Mouse (Mus musculus): ENCODE measurements at regions not wholly inside any gene's neighbourhood (a gene's known extent, or its start where the extent isn't known, plus 50 kb on each side); places are given as distances from the start of the nearest gene placed in this dataset.

DNA sequence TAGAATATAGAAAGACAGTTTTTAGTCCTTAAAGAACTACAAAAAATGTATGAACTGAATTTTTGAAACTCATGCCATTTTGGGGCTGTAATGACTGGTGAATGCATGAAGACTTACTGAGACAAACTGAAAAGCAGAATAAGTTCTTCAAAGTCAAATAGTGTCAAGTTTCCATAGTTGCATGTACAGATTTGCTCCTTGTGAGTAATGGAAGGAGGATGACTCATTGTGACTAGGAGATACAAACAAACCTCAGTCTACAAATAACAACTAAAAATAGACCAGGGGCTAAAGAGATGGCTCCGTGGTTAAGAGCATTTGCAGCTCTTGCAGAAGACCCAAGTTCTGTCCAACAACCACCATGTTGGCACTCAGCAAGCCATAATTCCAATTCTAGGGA, 342.5 kb downstream of the Arl4a start:
- no peak overlapping the region for H3K4me2 ChIP-seq (ENCODE audit: low read depth, low read length)
- 84% methylated on average over 1 of the region's 1 CpGs for WGBS
- H3K36me3 ChIP-seq (ENCODE audit: control insufficient read depth, insufficient read depth, low read length) = no peaks in the 10 kb centered on the region
- ATAC-seq (ENCODE audit: low read depth) = no peak
- H3K4me3 ChIP-seq (ENCODE audit: low read depth, low read length) = no peak overlapping the region
- no peak overlapping the region for H3K27ac ChIP-seq (ENCODE audit: low read depth, low read length)
- no peaks in the 10 kb centered on the region for H3K27me3 ChIP-seq (ENCODE audit: control insufficient read depth, insufficient read depth, low read length)
- H3K9ac ChIP-seq (replicated peaks; ENCODE audit: low read depth, low read length) = no peak overlapping the region
- no peaks in the 10 kb centered on the region for H3K4me1 ChIP-seq (ENCODE audit: control insufficient read depth, insufficient read depth, low read length)
- H3K9me3 ChIP-seq (ENCODE audit: control insufficient read depth, low read length) = no peaks in the 10 kb centered on the region

DNA sequence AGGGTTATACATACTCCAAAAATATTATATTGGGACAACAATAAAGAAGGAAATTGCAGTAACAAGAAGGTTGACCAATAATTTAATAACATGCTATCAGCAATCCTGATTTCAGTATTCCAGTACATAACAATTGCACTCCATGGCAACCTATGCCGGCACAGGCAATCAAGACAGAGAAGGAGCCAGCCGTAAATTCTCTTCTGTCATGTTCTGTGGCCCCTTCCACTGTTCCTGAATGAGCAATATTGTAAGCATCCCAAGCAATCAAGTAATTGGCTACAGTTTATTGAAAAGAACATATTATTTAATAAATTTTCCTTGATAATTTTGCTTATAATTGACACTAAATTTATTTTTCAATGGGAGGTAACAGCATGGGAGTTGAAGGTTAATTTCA, 345.8 kb downstream of the Arl4a start:
- no peaks in the 10 kb centered on the region for H3K9me3 ChIP-seq (ENCODE audit: control insufficient read depth, low read length)
- H3K27me3 ChIP-seq (ENCODE audit: control insufficient read depth, insufficient read depth, low read length) = no peaks in the 10 kb centered on the region
- no peaks in the 10 kb centered on the region for H3K36me3 ChIP-seq (ENCODE audit: control insufficient read depth, insufficient read depth, low read length)
- H3K27ac ChIP-seq (ENCODE audit: low read depth, low read length) = no peak overlapping the region
- no peaks in the 10 kb centered on the region for H3K4me1 ChIP-seq (ENCODE audit: control insufficient read depth, insufficient read depth, low read length)
- ATAC-seq (ENCODE audit: low read depth) = peak; percentile 73; the same call in 1 of the 2 replicates
- no peak overlapping the region for H3K4me3 ChIP-seq (ENCODE audit: low read depth, low read length)
- 41% methylated on average over 2 of the region's 2 CpGs for WGBS
- H3K4me2 ChIP-seq (ENCODE audit: low read depth, low read length) = no peak overlapping the region
- no peak overlapping the region for H3K9ac ChIP-seq (replicated peaks; ENCODE audit: low read depth, low read length)

DNA sequence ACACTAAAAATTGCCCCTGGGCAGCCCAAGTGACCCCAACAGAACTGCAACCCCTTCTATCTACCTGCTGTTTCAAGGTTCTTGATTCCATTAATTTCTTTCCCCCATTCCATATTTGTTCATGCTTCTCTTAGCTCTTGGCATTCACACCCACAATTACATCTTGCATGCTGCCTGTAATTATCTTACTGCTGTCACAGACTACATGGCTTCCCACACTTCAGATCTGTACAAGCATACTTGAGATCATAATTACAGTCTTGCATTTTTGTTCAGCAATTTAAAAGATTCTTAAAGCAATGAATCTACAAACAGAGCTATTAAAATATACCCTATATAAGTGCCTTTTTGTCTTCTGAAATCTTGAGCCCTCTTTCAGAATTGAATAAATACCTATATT, 352.4 kb downstream of the Arl4a start:
- Histone ChIP-seq H3K9me3 (ENCODE audit: control insufficient read depth, low read length) (no peaks in the 10 kb centered on the region), H3K4me1 (ENCODE audit: control insufficient read depth, insufficient read depth, low read length) (no peaks in the 10 kb centered on the region), H3K27ac (ENCODE audit: low read depth, low read length) (no peak overlapping the region), H3K27me3 (ENCODE audit: control insufficient read depth, insufficient read depth, low read length) (no peaks in the 10 kb centered on the region), H3K4me3 (ENCODE audit: low read depth, low read length) (no peak overlapping the region), H3K4me2 (ENCODE audit: low read depth, low read length) (no peak overlapping the region), H3K36me3 (ENCODE audit: control insufficient read depth, insufficient read depth, low read length) (no peaks in the 10 kb centered on the region), H3K9ac (replicated peaks; ENCODE audit: low read depth, low read length) (no peak overlapping the region)
- no peak for ATAC-seq (ENCODE audit: low read depth)

DNA sequence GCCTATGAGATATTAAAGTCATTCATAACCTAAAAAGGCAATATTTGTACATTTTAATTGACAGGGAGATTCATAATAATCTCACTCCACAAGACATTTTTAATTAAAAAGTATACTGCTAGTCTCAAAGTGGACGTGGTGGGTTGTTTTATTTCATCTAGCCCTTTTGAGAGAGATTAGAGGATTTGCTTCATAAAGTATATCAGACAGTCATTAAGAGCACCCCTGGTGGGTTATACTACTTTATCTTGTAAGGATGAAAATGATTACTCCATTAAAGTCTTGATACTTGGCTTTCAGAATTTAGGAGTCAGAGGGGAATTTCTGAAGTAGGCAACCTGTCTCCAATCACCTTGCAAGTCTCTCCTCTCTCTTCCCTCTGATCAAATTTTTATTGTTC, 355.7 kb downstream of the Arl4a start:
- H3K4me2 ChIP-seq (ENCODE audit: low read depth, low read length) = no peak overlapping the region
- WGBS = 35% methylated on average over 1 of the region's 1 CpGs
- H3K9me3 ChIP-seq (ENCODE audit: control insufficient read depth, low read length) = no peaks in the 10 kb centered on the region
- peak; percentile 89 for ATAC-seq (ENCODE audit: low read depth)
- H3K4me3 ChIP-seq (ENCODE audit: low read depth, low read length) = no peak overlapping the region
- no peak overlapping the region for H3K9ac ChIP-seq (replicated peaks; ENCODE audit: low read depth, low read length)
- no peak overlapping the region for H3K27ac ChIP-seq (ENCODE audit: low read depth, low read length)
- no peaks in the 10 kb centered on the region for H3K4me1 ChIP-seq (ENCODE audit: control insufficient read depth, insufficient read depth, low read length)
- no peaks in the 10 kb centered on the region for H3K27me3 ChIP-seq (ENCODE audit: control insufficient read depth, insufficient read depth, low read length)
- H3K36me3 ChIP-seq (ENCODE audit: control insufficient read depth, insufficient read depth, low read length) = no peaks in the 10 kb centered on the region

DNA sequence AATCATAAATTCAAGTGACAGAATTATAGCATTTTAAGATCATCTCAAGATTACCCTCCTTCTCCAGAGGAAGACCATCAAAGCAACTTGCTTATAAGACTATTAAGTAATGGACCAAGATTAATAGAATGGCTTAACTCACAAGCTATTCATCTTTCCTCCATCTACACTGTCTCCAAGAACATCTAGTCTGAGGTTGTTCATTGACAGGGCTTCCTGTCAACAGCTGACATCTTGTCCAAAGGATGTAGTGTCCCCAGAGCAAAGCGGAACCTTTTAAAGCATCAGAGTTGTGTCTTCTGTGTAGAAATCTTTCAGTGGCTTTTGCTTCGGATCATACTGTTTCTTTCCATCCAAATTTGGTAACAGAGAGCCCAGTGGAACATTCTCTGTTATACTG, 362.2 kb downstream of the Arl4a start:
- no peak for ATAC-seq (ENCODE audit: low read depth)
- Histone ChIP-seq H3K9me3 (ENCODE audit: control insufficient read depth, low read length) (no peaks in the 10 kb centered on the region), H3K4me2 (ENCODE audit: low read depth, low read length) (no peak overlapping the region), H3K27ac (ENCODE audit: low read depth, low read length) (no peak overlapping the region), H3K36me3 (ENCODE audit: control insufficient read depth, insufficient read depth, low read length) (no peaks in the 10 kb centered on the region), H3K4me1 (ENCODE audit: control insufficient read depth, insufficient read depth, low read length) (no peaks in the 10 kb centered on the region), H3K27me3 (ENCODE audit: control insufficient read depth, insufficient read depth, low read length) (no peaks in the 10 kb centered on the region), H3K9ac (replicated peaks; ENCODE audit: low read depth, low read length) (no peak overlapping the region), H3K4me3 (ENCODE audit: low read depth, low read length) (no peak overlapping the region)
- 96% methylated on average over 2 of the region's 2 CpGs for WGBS

DNA sequence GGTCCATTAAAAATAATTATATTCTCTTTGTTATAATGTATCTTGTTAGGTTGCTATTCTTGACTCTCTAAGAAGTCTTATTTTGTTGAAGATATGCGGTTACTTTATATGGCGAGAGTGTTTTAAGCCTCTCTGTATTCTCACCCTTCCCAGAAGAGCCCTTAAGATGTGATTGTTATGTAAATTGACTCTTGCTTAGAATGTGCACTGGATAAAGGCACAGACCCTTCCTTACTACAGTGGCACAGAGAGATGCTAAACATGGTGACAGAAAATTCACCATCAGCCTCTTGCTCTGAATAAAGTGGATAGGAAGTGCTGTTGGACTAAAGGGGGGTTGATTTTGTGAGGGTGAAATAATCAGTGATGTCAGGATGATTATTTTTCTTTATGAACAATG, 370.1 kb downstream of the Arl4a start:
- Histone ChIP-seq H3K27ac (ENCODE audit: low read depth, low read length) (no peak overlapping the region), H3K9me3 (ENCODE audit: control insufficient read depth, low read length) (no peaks in the 10 kb centered on the region), H3K9ac (replicated peaks; ENCODE audit: low read depth, low read length) (no peak overlapping the region), H3K4me2 (ENCODE audit: low read depth, low read length) (no peak overlapping the region), H3K36me3 (ENCODE audit: control insufficient read depth, insufficient read depth, low read length) (no peaks in the 10 kb centered on the region), H3K4me1 (ENCODE audit: control insufficient read depth, insufficient read depth, low read length) (no peaks in the 10 kb centered on the region), H3K4me3 (ENCODE audit: low read depth, low read length) (no peak overlapping the region), H3K27me3 (ENCODE audit: control insufficient read depth, insufficient read depth, low read length) (no peaks in the 10 kb centered on the region)
- no peak for ATAC-seq (ENCODE audit: low read depth)
- WGBS = 32% methylated on average over 2 of the region's 2 CpGs

DNA sequence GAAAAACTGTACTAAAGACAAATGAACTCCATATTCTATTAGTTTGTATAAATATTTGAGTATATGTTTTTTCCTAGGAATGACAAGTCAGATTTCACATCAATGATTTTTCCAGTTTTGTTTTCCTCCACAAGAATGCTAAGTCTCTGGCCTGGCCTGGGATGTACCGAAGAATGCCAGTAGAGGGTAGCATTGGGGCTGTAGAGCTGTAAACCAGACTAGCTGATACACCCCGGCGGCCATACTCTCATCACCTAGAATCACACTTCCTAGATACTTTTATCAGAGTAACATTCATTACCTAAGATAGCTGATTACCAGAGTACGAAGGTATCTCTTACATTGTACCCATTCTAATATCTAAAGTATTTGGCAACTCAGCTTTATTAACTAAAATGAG, 372.4 kb downstream of the Arl4a start:
- Histone ChIP-seq H3K9ac (replicated peaks; ENCODE audit: low read depth, low read length) (no peak overlapping the region), H3K4me2 (ENCODE audit: low read depth, low read length) (no peak overlapping the region), H3K36me3 (ENCODE audit: control insufficient read depth, insufficient read depth, low read length) (no peaks in the 10 kb centered on the region), H3K4me3 (ENCODE audit: low read depth, low read length) (no peak overlapping the region), H3K9me3 (ENCODE audit: control insufficient read depth, low read length) (no peaks in the 10 kb centered on the region), H3K4me1 (ENCODE audit: control insufficient read depth, insufficient read depth, low read length) (no peaks in the 10 kb centered on the region), H3K27me3 (ENCODE audit: control insufficient read depth, insufficient read depth, low read length) (no peaks in the 10 kb centered on the region), H3K27ac (ENCODE audit: low read depth, low read length) (no peak overlapping the region)
- ATAC-seq (ENCODE audit: low read depth) = peak; percentile 95; the same call in 1 of the 2 replicates
- 13% methylated on average over 4 of the region's 4 CpGs for WGBS

DNA sequence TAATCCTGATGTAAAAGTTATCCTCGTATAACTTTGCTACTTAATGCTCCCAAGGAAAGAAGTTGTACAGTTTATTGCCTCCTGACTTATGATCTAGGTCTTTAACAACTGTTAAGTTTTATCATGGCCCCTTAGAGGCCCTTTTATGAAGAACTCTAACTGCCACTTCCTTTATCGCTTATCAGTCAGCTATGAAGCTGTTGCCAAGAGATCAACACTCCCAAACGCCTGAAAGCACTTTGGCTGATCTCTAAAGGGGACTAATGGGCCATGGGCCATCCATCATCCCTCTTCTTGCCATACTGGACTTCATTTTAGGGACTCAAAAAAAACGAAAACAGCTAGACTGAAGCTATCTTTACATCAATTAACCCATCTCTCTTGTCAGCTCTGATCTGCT, 377.4 kb downstream of the Arl4a start:
- Histone ChIP-seq H3K36me3 (ENCODE audit: control insufficient read depth, insufficient read depth, low read length) (no peaks in the 10 kb centered on the region), H3K27me3 (ENCODE audit: control insufficient read depth, insufficient read depth, low read length) (no peaks in the 10 kb centered on the region), H3K9me3 (ENCODE audit: control insufficient read depth, low read length) (no peaks in the 10 kb centered on the region), H3K9ac (replicated peaks; ENCODE audit: low read depth, low read length) (no peak overlapping the region), H3K4me1 (ENCODE audit: control insufficient read depth, insufficient read depth, low read length) (no peaks in the 10 kb centered on the region), H3K4me2 (ENCODE audit: low read depth, low read length) (no peak overlapping the region), H3K4me3 (ENCODE audit: low read depth, low read length) (no peak overlapping the region), H3K27ac (ENCODE audit: low read depth, low read length) (no peak overlapping the region)
- 44% methylated on average over 4 of the region's 4 CpGs for WGBS
- no peak for ATAC-seq (ENCODE audit: low read depth)

DNA sequence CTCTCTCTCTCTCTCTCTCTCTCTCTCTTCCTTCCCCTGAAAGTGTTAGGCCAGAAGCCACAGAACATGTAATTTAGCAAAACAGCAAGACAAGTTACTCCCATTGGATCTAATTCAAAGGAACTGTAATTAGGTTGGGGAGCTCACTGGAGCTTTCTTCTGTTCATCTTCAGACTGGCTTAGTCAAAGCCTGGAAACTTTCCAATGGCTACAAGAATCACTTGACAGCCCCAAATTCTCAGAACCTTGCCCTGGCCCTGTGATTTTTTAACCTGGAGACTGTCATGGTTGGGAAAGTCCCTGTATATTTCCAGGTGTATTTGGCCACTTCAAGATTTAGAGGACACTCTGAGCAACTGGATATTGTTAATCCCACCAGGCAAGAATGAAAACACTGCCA, 381.2 kb downstream of the Arl4a start:
- Histone ChIP-seq H3K9me3 (ENCODE audit: control insufficient read depth, low read length) (no peaks in the 10 kb centered on the region), H3K4me3 (ENCODE audit: low read depth, low read length) (no peak overlapping the region), H3K36me3 (ENCODE audit: control insufficient read depth, insufficient read depth, low read length) (no peaks in the 10 kb centered on the region), H3K9ac (replicated peaks; ENCODE audit: low read depth, low read length) (no peak overlapping the region), H3K27me3 (ENCODE audit: control insufficient read depth, insufficient read depth, low read length) (no peaks in the 10 kb centered on the region), H3K4me2 (ENCODE audit: low read depth, low read length) (no peak overlapping the region), H3K4me1 (ENCODE audit: control insufficient read depth, insufficient read depth, low read length) (no peaks in the 10 kb centered on the region), H3K27ac (ENCODE audit: low read depth, low read length) (no peak overlapping the region)
- ATAC-seq (ENCODE audit: low read depth) = no peak

DNA sequence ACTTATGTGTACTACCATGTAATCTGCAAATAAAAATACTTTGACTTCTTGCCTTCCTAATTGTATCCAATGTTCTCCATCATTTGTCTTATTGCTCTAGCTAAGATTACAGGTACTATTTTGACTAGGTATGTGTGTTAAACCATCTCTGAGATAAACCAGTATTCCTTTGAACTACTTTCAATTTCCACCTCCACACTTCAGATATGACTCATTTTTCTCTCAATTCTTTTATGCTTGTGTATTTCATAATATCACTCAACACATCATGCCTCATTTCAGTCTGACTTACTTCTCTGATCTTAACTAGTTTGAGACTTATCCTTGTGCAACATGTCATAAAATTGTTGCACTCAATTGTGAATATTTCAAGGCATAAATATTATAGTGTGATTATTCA, 388.9 kb downstream of the Arl4a start:
- Histone ChIP-seq H3K4me2 (ENCODE audit: low read depth, low read length) (no peak overlapping the region), H3K9ac (replicated peaks; ENCODE audit: low read depth, low read length) (no peak overlapping the region), H3K27me3 (ENCODE audit: control insufficient read depth, insufficient read depth, low read length) (no peaks in the 10 kb centered on the region), H3K9me3 (ENCODE audit: control insufficient read depth, low read length) (no peaks in the 10 kb centered on the region), H3K4me1 (ENCODE audit: control insufficient read depth, insufficient read depth, low read length) (no peaks in the 10 kb centered on the region), H3K4me3 (ENCODE audit: low read depth, low read length) (no peak overlapping the region), H3K27ac (ENCODE audit: low read depth, low read length) (no peak overlapping the region), H3K36me3 (ENCODE audit: control insufficient read depth, insufficient read depth, low read length) (no peaks in the 10 kb centered on the region)
- no peak for ATAC-seq (ENCODE audit: low read depth)

Measured in neural tube, embryonic 14.5 days (tissue).